Mouse (Mus musculus) neural tube, embryonic 11.5 days (tissue): ENCODE results near the gene Dmgdh. TPM values are rescaled to one million over a fixed set of nuclear protein-coding genes. Genes with fewer than 3 reads are reported as not detected.

Source experiments
- ATAC-seq: fragments of 200-750 bp; cut with Nextera tagmentation; 2 replicates; pipeline ENCODE4 v1.8.0; 2017; ENCODE audit warnings: moderate number of reproducible peaks, mild to moderate bottlenecking, moderate TSS enrichment, moderate library complexity; ENCODE audit not compliant: insufficient read depth, low FRiP score, low TSS enrichment
- DNase-seq: peaks from one replicate; pipeline ENCODE4 v3.0.0-alpha.2; 2015; ENCODE audit warnings: low spot score
- H3K27ac ChIP-seq: fragments of 300-500 bp; sonication (generic); 2 replicates; pipeline ENCODE4 v1.5.1; 2014; ENCODE audit warnings: low read depth, mild to moderate bottlenecking, low read length
- H3K27me3 ChIP-seq: fragments of 300-500 bp; sonication (generic); 2 replicates; pipeline ENCODE4 v1.6.1; 2014; ENCODE audit warnings: mild to moderate bottlenecking, low read length, mixed read lengths; ENCODE audit not compliant: control insufficient read depth, insufficient read depth
- H3K36me3 ChIP-seq: fragments of 300-500 bp; sonication (generic); 2 replicates; pipeline ENCODE4 v1.6.1; 2014; ENCODE audit warnings: mild to moderate bottlenecking, low read length, moderate library complexity, mixed read lengths; ENCODE audit not compliant: control insufficient read depth, insufficient read depth
- H3K4me1 ChIP-seq: fragments of 300-500 bp; sonication (generic); 2 replicates; pipeline ENCODE4 v1.6.1; 2014; ENCODE audit warnings: low read length, mixed read lengths; ENCODE audit not compliant: control insufficient read depth, insufficient read depth
- H3K4me2 ChIP-seq: fragments of 300-500 bp; sonication (generic); 2 replicates; pipeline ENCODE4 v1.6.1; 2014; ENCODE audit warnings: low read depth, mild to moderate bottlenecking, moderate library complexity
- H3K4me3 ChIP-seq: fragments of 300-500 bp; sonication (generic); 2 replicates; pipeline ENCODE4 v1.5.1; 2014; ENCODE audit warnings: low read depth, low read length
- H3K9ac ChIP-seq: fragments of 300-500 bp; sonication (generic); 2 replicates; pipeline ENCODE4 v1.6.1; 2014; ENCODE audit warnings: mild to moderate bottlenecking, low read length
- H3K9me3 ChIP-seq: fragments of 300-500 bp; sonication (generic); 2 replicates; pipeline ENCODE4 v1.6.1; 2016; ENCODE audit warnings: low read length; ENCODE audit not compliant: control insufficient read depth
- WGBS: fragments of 180-500 bp; shearing (Covaris S2); extraction: QIAGEN DNeasy Blood & Tissue Kit; methylation state at CpG from one replicate; pipeline ENCODE4 v1.1.7; 2014; 5-methylcytosine and 5-hydroxymethylcytosine counted together
- polyA plus RNA-seq: library from polyadenylated mRNA; unstranded; fragments of >200 nt; fragmentation: Nextera tagmentation; extraction: Ambion mirVana; gene quantifications from 2 replicates; pipeline ENCODE4 v1.2.1, GENCODE M21; 2014

Gene Dmgdh
- polyA plus RNA-seq, 1 experiment from 2014 or later, result not detected

DNA sequence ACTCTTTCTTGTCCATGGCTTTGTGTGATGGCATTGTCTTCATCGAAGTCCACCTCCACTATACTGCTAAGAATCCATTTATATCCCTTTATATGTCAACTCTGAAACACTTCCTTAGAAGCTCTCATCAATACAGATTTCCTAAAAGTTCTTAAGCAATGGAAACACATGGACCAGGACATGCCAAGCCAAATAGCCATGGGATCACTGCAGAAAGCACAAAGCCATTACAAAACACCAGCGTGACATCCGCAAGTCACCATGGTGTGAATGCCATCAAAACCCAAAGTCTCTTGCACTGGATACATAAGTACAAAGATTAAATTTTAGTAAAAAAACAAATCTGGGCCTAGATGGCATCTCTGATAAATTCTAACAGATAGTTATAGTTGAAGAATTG lies 15.3 kb downstream of the Dmgdh start:
- Histone ChIP-seq H3K9ac (no peak overlapping the region), H3K4me1 (no peaks in the 10 kb centered on the region), H3K4me3 (no peak overlapping the region), H3K27ac (no peak overlapping the region), H3K9me3 (no peaks in the 10 kb centered on the region), H3K4me2 (no peak overlapping the region), H3K36me3 (no peaks in the 10 kb centered on the region), H3K27me3 (no peaks in the 10 kb centered on the region)
- no peak for ATAC-seq
- 94% methylated on average over 3 of the region's 3 CpGs for WGBS
- no peak for DNase-seq

DNA sequence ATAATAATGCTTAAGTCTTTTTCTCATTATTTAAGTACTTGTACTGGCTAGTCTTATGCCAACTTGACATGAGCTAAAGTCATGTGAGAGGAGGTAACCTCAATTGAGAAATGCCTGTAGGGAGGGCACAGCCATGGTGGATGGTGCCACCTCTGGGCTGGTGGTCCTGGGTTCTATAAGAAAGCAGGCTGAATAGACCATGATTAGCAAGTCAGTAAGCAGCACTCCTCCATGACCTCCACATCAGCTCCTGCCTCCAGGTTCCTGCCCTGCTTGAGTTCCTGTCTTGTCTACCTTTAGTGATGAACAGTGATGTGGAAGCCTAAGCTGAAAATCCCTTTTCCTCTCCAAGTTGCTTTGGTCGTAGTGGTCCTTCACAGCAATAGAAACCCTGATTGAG lies 16.6 kb downstream of the Dmgdh start:
- no peaks in the 10 kb centered on the region for H3K36me3 ChIP-seq
- ATAC-seq, result no peak
- H3K4me2 ChIP-seq, result no peak overlapping the region
- no peaks in the 10 kb centered on the region for H3K9me3 ChIP-seq
- H3K9ac ChIP-seq, result no peak overlapping the region
- H3K27me3 ChIP-seq, result no peaks in the 10 kb centered on the region
- no peaks in the 10 kb centered on the region for H3K4me1 ChIP-seq
- H3K27ac ChIP-seq, result no peak overlapping the region
- DNase-seq, result no peak
- H3K4me3 ChIP-seq, result no peak overlapping the region
- WGBS, result 92% methylated on average over 1 of the region's 1 CpGs

DNA sequence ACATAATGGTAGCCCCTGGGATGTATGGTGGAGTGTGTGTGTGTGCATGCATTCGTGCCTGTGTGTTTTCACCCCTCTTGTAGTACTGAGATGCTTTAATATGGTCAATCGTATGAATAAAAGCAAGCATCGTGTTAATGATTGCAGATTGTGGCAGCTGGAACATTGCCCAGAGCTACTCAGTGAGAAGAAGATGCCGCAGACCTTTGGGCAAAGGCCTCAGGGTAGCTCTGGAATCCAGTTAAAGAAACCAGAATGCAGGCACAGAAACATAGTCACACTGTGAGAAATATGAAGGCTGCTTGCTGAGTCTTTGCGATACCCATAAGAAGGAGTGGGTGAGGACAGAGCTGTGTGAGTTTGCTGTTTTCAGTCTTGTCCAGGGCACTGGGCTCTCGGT lies 24.6 kb downstream of the Dmgdh start:
- Histone ChIP-seq H3K4me1 (no peaks in the 10 kb centered on the region), H3K4me3 (no peak overlapping the region), H3K9ac (no peak overlapping the region), H3K36me3 (no peaks in the 10 kb centered on the region), H3K27ac (no peak overlapping the region), H3K9me3 (no peaks in the 10 kb centered on the region), H3K4me2 (no peak overlapping the region), H3K27me3 (no peaks in the 10 kb centered on the region)
- DNase-seq (no peak), ATAC-seq (no peak)
- WGBS, result 91% methylated on average over 6 of the region's 6 CpGs

DNA sequence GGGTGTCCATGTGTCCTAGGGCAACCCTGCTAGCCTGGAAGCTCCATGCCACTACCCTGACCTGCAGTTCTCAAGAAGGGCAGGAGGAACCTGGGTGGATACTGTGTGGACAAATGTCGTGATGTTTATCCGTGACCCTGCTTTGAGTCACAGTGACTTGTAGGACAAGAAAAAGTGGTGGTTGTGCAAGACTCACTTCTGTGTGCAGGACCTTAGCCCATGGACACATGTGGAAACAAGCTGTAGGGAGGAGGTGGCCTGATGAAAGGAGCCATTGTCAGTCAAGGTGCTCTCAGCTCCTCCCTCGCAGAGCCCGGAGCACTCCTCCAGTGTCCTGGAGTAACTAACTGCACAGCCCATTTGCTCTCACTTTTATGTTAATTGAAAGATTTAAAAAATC lies 31.5 kb downstream of the Dmgdh start:
- Histone ChIP-seq H3K36me3 (no peaks in the 10 kb centered on the region), H3K9ac (no peak overlapping the region), H3K4me1 (no peaks in the 10 kb centered on the region), H3K4me3 (no peak overlapping the region), H3K27me3 (no peaks in the 10 kb centered on the region), H3K9me3 (no peaks in the 10 kb centered on the region), H3K27ac (no peak overlapping the region), H3K4me2 (no peak overlapping the region)
- 75% methylated on average over 4 of the region's 4 CpGs for WGBS
- ATAC-seq (no peak), DNase-seq (no peak)

DNA sequence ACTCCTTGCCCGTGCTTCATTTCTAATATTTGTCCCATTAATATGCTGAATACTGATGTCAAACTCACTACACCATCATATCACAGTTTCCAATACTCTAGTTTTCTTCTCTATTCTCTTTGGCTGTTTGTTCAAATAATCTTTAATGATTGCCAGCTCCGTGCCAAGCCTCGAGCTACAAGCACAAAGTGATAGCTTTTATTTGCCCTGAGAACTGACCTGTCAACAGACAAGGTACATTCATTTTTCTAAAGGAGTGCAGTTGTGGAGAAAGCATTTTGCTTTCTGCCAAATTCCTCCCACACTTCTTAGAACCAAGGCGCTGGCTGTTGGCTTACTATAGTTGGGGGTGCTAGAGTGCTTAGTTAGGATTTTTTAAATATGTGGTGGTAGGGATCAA lies 33.0 kb downstream of the Dmgdh start:
- no peaks in the 10 kb centered on the region for H3K27me3 ChIP-seq
- 88% methylated on average over 4 of the region's 4 CpGs for WGBS
- H3K4me3 ChIP-seq, result no peak overlapping the region
- no peak overlapping the region for H3K27ac ChIP-seq
- no peaks in the 10 kb centered on the region for H3K4me1 ChIP-seq
- ATAC-seq (no peak), DNase-seq (no peak)
- H3K9ac ChIP-seq, result no peak overlapping the region
- no peaks in the 10 kb centered on the region for H3K9me3 ChIP-seq
- H3K4me2 ChIP-seq, result no peak overlapping the region
- H3K36me3 ChIP-seq, result no peaks in the 10 kb centered on the region

DNA sequence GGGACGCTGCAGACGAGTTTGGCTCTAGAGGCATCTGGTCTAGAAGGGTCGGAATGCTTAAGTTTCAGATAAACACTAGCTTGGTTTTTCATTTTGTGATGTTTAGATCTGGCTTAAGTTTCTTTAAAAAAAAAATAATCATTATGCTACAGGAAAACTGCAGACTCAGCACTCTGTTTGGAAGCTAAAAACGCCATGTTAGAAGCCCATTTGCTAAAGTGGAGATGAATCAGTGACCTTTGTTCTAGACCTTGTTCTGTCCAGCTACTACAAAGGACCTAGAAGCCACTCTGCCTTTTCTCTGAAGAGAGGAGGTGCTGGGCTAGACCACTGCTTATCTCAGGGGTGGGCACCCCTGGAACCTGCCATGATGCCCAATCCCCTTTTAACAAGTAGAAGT lies 36.1 kb downstream of the Dmgdh start:
- H3K27me3 ChIP-seq, result no peaks in the 10 kb centered on the region
- no peaks in the 10 kb centered on the region for H3K9me3 ChIP-seq
- no peak overlapping the region for H3K4me2 ChIP-seq
- H3K4me1 ChIP-seq, result no peaks in the 10 kb centered on the region
- H3K9ac ChIP-seq, result no peak overlapping the region
- ATAC-seq, result no peak
- DNase-seq, result no peak
- no peaks in the 10 kb centered on the region for H3K36me3 ChIP-seq
- WGBS, result 85% methylated on average over 4 of the region's 4 CpGs
- H3K27ac ChIP-seq, result no peak overlapping the region
- H3K4me3 ChIP-seq, result no peak overlapping the region

DNA sequence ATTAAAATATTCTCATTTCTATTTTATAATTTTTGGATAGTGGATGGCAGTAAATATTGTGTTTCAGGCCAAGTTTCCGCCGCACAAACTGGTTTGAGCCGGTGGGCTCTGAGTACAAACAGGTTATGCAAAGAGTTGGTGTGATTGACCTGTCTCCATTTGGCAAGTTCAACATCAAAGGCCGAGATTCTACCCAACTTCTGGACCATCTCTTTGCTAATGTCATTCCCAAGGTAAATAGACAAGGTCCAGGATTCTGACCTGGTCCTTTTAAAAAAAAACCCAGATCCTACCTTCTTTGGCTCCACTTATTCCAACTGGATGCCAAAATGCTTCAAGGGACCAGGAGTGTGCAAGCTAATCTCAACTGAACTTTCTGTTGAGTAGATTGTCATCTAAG lies 37.0 kb downstream of the Dmgdh start:
- Histone ChIP-seq H3K4me2 (no peak overlapping the region), H3K36me3 (no peaks in the 10 kb centered on the region), H3K9me3 (no peaks in the 10 kb centered on the region), H3K9ac (no peak overlapping the region), H3K27ac (no peak overlapping the region), H3K27me3 (no peaks in the 10 kb centered on the region), H3K4me3 (no peak overlapping the region), H3K4me1 (no peaks in the 10 kb centered on the region)
- WGBS, result 88% methylated on average over 4 of the region's 4 CpGs
- ATAC-seq (no peak), DNase-seq (no peak)

DNA sequence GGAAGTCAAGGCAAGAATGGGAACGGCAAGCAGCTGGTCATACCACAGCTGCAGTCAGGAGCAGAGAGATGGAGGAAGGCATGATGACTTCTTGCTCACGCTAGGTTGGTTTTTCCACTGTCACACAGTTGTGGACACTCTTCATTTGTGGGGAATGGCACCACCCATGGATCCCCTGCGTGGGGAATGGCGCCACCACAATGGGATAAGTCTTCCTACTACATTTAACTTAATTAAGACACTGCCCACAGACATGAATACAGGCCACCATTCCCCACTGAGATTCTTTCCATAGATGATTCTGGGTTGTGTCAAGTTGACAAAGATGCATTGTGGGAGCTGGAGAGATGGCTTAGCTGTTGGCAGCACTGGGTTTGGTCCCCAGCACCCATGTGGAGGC lies 38.1 kb downstream of the Dmgdh start:
- no peaks in the 10 kb centered on the region for H3K9me3 ChIP-seq
- 94% methylated on average over 4 of the region's 4 CpGs for WGBS
- no peak for ATAC-seq

DNA sequence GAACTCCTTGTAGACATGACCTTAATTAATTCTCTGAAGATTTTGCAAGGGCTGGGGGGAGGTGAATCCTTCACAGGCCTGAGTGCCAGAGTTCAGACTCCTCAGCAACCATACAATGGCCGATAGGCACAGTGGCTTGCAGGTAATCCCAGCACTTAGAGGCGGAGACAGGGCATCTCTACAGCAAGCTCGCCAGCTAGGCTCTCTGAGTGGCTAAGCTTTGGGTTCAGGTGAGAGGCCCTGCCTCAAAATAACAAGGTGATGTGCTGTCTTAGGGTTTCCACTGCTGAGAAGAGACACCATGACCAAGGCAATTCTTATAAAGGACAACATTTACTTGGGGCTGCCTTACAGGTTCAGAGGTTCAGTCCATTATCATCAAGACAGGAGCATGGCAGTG lies 39.6 kb downstream of the Dmgdh start:
- DNase-seq, result no peak
- Histone ChIP-seq H3K36me3 (no peaks in the 10 kb centered on the region), H3K27me3 (no peaks in the 10 kb centered on the region), H3K9ac (no peak overlapping the region), H3K4me1 (no peaks in the 10 kb centered on the region), H3K9me3 (no peaks in the 10 kb centered on the region), H3K4me3 (no peak overlapping the region), H3K27ac (no peak overlapping the region), H3K4me2 (no peak overlapping the region)
- 94% methylated on average over 3 of the region's 3 CpGs for WGBS
- no peak for ATAC-seq

More for the DNA sequence above, 38.1 kb downstream of the Dmgdh start:
- Histone ChIP-seq H3K27ac (no peak overlapping the region), H3K9ac (no peak overlapping the region), H3K4me3 (no peak overlapping the region), H3K4me1 (no peaks in the 10 kb centered on the region), H3K4me2 (no peak overlapping the region), H3K36me3 (no peaks in the 10 kb centered on the region), H3K27me3 (no peaks in the 10 kb centered on the region)
- no peak for DNase-seq
